Mouse (Mus musculus) limb, embryonic 12.5 days (tissue): ENCODE measurements at regions not wholly inside any gene's neighbourhood (a gene's known extent, or its start where the extent isn't known, plus 50 kb on each side); places are given as distances from the start of the nearest gene placed in this dataset.

Experiments
- ATAC-seq: fragments of 200-750 bp; cut with Nextera tagmentation; 2 replicates; pipeline ENCODE4 v1.8.0; 2017; ENCODE audit warnings: low read depth, moderate TSS enrichment; ENCODE audit not compliant: insufficient number of reproducible peaks, insufficient read depth, low FRiP score, low TSS enrichment
- H3K27ac ChIP-seq: fragments of 300-500 bp; sonication (generic); 2 replicates; pipeline ENCODE4 v1.5.1; 2016; ENCODE audit warnings: mild to moderate bottlenecking, moderate library complexity
- H3K27me3 ChIP-seq: fragments of 300-500 bp; sonication (generic); 2 replicates; pipeline ENCODE4 v1.6.1; 2016; ENCODE audit warnings: mild to moderate bottlenecking, moderate library complexity
- H3K36me3 ChIP-seq: fragments of 300-500 bp; sonication (generic); 2 replicates; pipeline ENCODE4 v1.6.1; 2016; ENCODE audit warnings: mild to moderate bottlenecking, moderate library complexity
- H3K4me1 ChIP-seq: fragments of 300-500 bp; sonication (generic); replicated peaks from 2 replicates; pipeline ENCODE4 v1.6.1; 2016
- H3K4me2 ChIP-seq: fragments of 300-500 bp; sonication (generic); 2 replicates; pipeline ENCODE4 v1.6.1; 2016; ENCODE audit warnings: mild to moderate bottlenecking, moderate library complexity
- H3K4me3 ChIP-seq: fragments of 300-500 bp; sonication (generic); replicated peaks from 2 replicates; pipeline ENCODE4 v1.5.1; 2016; ENCODE audit warnings: mild to moderate bottlenecking
- H3K9ac ChIP-seq: fragments of 300-500 bp; sonication (generic); replicated peaks from 2 replicates; pipeline ENCODE4 v1.6.1; 2016; ENCODE audit warnings: mild to moderate bottlenecking, moderate library complexity
- H3K9me3 ChIP-seq: fragments of 300-500 bp; sonication (generic); 2 replicates; pipeline ENCODE4 v1.6.1; 2016; ENCODE audit warnings: mild to moderate bottlenecking, moderate library complexity
- WGBS: fragments of 180-500 bp; shearing (Covaris S2); methylation state at CpG from one replicate; pipeline ENCODE4 v1.1.7; 2016; 5-methylcytosine and 5-hydroxymethylcytosine counted together

DNA sequence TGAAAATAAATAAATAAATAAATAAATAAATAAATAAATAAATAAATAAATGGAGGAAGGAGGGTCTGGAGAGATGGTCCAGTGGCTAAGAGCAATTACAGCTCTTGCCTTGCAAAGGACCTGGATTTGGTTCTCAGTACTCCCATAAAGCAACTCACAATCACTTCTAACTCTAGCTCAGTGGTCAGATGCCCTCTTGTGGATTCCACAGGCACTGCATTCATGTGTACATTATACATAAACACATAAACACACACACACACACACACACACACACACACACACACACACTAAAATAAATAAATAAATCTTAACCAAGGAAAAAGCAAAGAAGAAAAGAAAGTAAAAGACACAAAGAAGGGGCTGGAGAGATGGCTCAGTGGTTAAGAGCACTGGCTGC, 74.2 kb upstream of the Dhx40 start:
- Histone ChIP-seq H3K9me3 (no peaks in the 10 kb centered on the region), H3K4me2 (no peak overlapping the region), H3K36me3 (no peaks in the 10 kb centered on the region), H3K4me3 (no peak overlapping the region), H3K27ac (no peak overlapping the region), H3K9ac (no peak overlapping the region), H3K27me3 (no peaks in the 10 kb centered on the region), H3K4me1 (no peaks in the 10 kb centered on the region)
- no peak for ATAC-seq

DNA sequence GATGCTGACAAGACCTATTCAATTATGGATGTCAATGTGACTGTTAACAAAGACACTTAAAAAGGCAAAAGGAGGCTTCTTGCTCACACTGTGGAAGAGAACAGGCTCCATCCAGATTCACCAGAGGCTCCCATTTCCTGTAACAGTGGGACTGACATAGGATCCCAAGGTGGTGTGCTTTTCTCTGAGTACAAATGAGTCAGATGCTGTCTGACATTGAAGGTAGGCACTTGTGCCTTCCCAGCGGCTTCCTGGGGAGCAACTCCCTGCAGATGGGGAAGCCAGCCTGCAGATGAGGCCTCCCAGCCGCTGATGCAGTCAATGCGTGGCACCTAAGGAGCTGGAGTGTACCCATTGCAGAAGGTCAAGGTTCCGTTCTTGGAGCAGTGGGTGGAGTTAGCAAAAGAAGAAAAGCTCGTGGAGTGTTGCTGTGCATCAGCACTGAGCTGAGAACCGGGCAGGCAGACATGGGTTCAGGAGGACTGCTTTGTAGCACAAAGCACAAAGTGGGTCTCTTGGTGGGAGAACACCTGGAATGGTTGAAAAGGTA, 71.9 kb upstream of the Dhx40 start:
- H3K27ac ChIP-seq: no peak overlapping the region
- H3K36me3 ChIP-seq: no peaks in the 10 kb centered on the region
- H3K4me1 ChIP-seq: no peaks in the 10 kb centered on the region
- H3K4me3 ChIP-seq: no peak overlapping the region
- H3K27me3 ChIP-seq: no peaks in the 10 kb centered on the region
- no peak for ATAC-seq
- no peak overlapping the region for H3K4me2 ChIP-seq
- no peak overlapping the region for H3K9ac ChIP-seq
- H3K9me3 ChIP-seq: 0 out of 2 replicates have a peak, but pooled peaks cover 3% of the 10 kb centered on the region
- WGBS: 59% methylated on average over 6 of the region's 6 CpGs

DNA sequence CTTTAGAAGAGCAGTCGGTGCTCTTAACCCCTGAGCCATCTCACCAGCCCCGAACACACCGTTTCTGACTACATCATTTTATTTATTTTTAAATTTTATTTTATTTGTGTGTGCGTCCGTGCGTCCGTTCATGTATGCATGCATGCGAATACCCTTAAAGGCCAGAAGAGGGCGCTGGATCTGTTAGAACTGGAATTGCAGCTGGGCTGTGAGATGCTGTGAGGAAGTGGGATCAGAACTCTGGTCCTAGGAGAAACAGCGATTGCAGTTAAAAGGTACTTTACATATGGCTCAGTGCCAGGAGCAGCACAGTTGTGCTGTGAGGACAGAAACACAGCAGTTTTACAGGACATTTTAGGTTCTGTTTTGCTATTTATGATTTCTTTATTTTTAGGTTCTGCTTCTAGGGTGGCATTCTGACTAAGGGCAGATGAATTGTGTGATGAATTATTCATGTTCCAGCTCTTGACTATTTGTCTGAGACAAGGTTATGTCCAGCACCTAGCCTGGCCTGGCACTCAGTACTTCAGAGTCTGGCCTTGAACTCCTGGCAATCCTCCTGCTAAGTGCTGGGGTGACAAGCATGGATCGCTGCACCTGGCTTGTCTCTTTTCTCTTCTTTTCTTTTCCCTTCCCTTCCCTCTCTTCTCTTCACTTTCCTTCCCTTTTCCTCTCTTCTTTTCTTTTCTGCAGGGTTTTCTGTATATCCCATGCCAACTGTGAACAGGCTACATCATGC, 71.0 kb upstream of the Dhx40 start:
- Histone ChIP-seq H3K4me2 (no peak overlapping the region), H3K9ac (no peak overlapping the region), H3K4me3 (no peak overlapping the region), H3K36me3 (no peaks in the 10 kb centered on the region), H3K9me3 (0 out of 2 replicates have a peak, but pooled peaks cover 3% of the 10 kb centered on the region), H3K27me3 (no peaks in the 10 kb centered on the region), H3K27ac (no peak overlapping the region), H3K4me1 (peaks cover 3% of the 10 kb centered on the region)
- 83% methylated on average over 11 of the region's 11 CpGs for WGBS
- no peak for ATAC-seq

DNA sequence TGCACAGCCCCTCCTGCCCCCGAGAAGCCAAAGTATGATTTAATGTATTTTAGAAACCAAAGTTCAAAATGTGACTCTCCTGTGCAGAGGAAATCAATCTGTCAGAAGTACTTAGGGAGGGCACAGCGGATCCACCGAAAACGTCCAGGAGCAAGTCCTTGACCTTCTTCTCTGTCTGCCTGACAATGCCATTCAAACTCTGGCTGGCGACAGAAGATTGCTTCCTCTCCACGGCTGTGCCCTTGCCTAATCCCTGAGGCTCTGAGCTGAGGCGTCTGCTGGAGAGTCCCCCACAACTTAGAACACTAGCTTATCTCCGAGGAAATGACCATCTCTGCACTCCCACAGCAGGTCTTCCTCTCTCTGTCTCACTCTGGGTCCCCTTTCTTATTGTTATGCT, 69.0 kb upstream of the Dhx40 start:
- Histone ChIP-seq H3K4me2 (no peak overlapping the region), H3K36me3 (no peaks in the 10 kb centered on the region), H3K4me1 (peaks cover 10% of the 10 kb centered on the region), H3K9me3 (0 out of 2 replicates have a peak, but pooled peaks cover 3% of the 10 kb centered on the region), H3K27ac (no peak overlapping the region), H3K4me3 (no peak overlapping the region), H3K9ac (no peak overlapping the region), H3K27me3 (no peaks in the 10 kb centered on the region)
- WGBS: 63% methylated on average over 8 of the region's 8 CpGs
- ATAC-seq: no peak

DNA sequence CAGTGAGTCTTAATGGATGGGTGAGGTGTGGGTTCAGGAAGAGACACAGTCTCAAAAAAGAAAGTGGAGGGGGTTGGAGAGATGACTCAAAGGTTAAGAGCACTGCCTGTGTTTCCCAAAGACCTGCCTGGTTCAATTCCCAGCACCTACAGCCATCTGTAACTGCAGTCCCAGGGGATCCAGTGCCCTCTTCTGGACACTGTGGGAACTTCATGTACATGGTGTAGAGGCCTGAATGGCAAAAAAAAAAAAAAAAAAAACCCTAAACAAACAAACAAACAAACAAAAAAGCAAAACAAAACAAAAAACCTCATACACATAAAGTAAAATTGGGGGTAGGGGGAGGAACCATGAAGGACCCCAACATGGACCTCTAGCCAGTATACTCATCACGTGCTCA, 68.2 kb upstream of the Dhx40 start:
- ATAC-seq: no peak
- no peak overlapping the region for H3K27ac ChIP-seq
- H3K9me3 ChIP-seq: 0 out of 2 replicates have a peak, but pooled peaks cover 3% of the 10 kb centered on the region
- WGBS: 92% methylated on average over 1 of the region's 1 CpGs
- H3K27me3 ChIP-seq: no peaks in the 10 kb centered on the region
- no peak overlapping the region for H3K9ac ChIP-seq
- H3K4me1 ChIP-seq: peaks cover 13% of the 10 kb centered on the region
- H3K36me3 ChIP-seq: no peaks in the 10 kb centered on the region
- no peak overlapping the region for H3K4me2 ChIP-seq
- H3K4me3 ChIP-seq: no peak overlapping the region

DNA sequence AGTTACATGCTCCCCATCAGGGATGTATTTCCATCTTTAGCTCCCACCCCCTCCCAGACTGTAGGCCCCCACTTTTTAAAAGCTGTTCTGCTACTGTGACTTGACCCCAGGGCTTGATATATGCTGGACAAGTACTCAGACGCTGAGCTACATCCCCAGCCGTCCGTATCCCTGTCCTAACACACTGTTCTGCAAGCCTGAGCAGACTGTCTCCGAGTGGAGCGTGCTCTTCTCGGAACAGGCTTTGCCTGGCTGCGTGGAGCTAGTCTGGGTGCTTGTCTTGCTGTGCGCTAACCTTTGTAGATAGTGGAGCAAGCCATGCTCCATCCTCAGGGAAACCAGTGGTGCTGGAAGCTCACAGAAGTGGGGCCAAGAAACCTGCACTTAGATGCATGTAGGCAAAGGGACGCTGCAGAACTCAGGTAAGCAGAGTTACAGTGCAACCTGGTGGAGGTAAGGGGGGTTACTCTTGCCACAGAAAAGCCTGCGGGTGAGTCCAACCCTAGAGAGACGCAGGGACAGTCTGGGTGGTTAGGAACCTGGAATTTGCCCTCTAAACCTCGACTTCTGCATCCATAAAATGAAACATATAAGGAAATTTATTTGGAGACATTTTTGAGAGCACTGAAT, 67.2 kb upstream of the Dhx40 start:
- Histone ChIP-seq H3K4me3 (no peak overlapping the region), H3K9me3 (0 out of 2 replicates have a peak, but pooled peaks cover 3% of the 10 kb centered on the region), H3K9ac (no peak overlapping the region), H3K36me3 (no peaks in the 10 kb centered on the region), H3K27ac (no peak overlapping the region), H3K27me3 (no peaks in the 10 kb centered on the region), H3K4me2 (no peak overlapping the region), H3K4me1 (peaks cover 22% of the 10 kb centered on the region)
- whole genome bisulfite sequencing: 72% methylated on average over 12 of the region's 12 CpGs
- no peak for ATAC-seq

DNA sequence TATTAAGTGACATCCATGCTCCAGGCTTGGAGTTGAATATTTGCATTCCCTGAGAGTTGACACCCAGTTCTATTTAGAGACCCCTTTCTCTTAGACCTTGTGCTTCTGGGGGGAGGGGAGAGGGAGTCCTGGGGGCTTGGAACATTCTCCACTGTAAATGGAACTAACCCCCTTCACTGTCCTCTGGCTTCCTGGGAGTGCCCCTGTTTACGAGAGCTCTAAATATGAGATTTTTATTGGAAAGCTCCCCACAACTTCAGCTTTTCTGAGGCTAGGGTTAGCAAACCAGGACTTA, 65.8 kb upstream of the Dhx40 start:
- Histone ChIP-seq H3K36me3 (no peaks in the 10 kb centered on the region), H3K9ac (no peak overlapping the region), H3K4me3 (no peak overlapping the region), H3K27me3 (no peaks in the 10 kb centered on the region), H3K9me3 (0 out of 2 replicates have a peak, but pooled peaks cover 3% of the 10 kb centered on the region), H3K27ac (no peak overlapping the region), H3K4me1 (peaks cover 22% of the 10 kb centered on the region), H3K4me2 (no peak overlapping the region)
- 42% methylated on average over 1 of the region's 1 CpGs for WGBS
- ATAC-seq: no peak

DNA sequence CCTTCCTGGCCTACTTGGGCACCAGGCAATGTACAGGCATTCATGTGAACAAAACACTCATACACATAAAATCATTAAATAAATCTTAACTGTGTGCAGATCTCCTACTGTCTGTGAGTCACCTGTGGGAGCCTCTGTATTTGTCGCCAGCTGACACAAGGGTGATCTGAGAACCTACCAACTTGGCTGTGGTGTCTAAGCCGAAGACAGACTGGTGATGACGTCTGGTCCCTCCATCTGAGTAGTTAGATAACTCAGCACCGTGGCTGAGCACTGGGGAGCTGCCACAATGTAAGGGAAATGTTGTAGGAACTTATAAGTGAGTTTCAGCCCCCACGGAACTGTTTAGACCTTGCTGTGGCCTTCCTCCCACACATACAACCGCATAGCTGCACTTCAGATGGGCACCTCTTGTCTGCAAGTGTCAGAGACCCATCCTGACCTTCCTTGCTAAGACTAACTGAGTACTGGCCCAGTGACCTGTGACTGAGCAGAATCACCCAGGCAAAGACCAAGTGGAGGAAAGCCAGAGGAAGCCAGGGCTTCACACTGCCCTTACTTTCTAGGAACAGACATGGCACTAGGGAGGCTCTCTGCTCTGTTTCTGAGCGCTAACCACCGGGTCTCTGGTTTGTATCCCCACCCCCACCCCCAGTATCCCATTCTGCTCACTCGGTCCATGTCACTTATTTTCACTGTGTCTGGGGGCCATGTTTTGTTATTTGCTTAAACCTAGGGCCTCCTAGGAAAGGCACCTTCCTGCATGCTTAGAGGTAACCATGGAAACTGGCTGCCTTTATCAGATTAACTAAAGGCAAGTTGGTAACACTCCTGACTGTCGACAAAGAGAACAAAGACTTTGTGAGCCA, 65.2 kb upstream of the Dhx40 start:
- H3K4me3 ChIP-seq: no peak overlapping the region
- H3K4me2 ChIP-seq: no peak overlapping the region
- H3K4me1 ChIP-seq: peaks cover 27% of the 10 kb centered on the region
- no peak overlapping the region for H3K9ac ChIP-seq
- 71% methylated on average over 10 of the region's 10 CpGs for WGBS
- H3K27me3 ChIP-seq: no peaks in the 10 kb centered on the region
- ATAC-seq: no peak
- H3K9me3 ChIP-seq: 0 out of 2 replicates have a peak, but pooled peaks cover 3% of the 10 kb centered on the region
- H3K36me3 ChIP-seq: no peaks in the 10 kb centered on the region
- no peak overlapping the region for H3K27ac ChIP-seq

DNA sequence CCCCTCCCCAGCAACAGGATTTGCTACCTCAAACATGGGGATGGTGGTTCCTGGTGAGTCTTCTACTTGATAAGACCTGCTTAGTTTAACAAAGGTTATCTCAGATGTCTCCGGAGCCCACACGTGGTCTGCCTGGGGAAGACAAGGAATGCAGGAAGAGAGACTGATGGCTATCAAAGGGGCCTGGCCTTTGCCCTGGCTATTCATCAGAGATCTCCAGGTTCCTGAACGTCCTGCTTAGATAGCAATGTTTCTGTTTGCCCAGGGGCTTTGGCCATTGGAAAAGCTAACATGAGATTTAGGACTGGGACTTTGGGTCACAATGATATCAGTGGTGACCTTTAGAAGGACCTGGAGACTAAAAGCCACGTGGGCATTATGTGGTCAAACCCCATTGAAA, 64.2 kb upstream of the Dhx40 start:
- Histone ChIP-seq H3K4me3 (no peak overlapping the region), H3K9me3 (0 out of 2 replicates have a peak, but pooled peaks cover 3% of the 10 kb centered on the region), H3K27ac (no peak overlapping the region), H3K9ac (no peak overlapping the region), H3K27me3 (no peaks in the 10 kb centered on the region), H3K4me1 (peaks cover 36% of the 10 kb centered on the region), H3K4me2 (no peak overlapping the region), H3K36me3 (no peaks in the 10 kb centered on the region)
- 54% methylated on average over 4 of the region's 4 CpGs for WGBS
- ATAC-seq: no peak

DNA sequence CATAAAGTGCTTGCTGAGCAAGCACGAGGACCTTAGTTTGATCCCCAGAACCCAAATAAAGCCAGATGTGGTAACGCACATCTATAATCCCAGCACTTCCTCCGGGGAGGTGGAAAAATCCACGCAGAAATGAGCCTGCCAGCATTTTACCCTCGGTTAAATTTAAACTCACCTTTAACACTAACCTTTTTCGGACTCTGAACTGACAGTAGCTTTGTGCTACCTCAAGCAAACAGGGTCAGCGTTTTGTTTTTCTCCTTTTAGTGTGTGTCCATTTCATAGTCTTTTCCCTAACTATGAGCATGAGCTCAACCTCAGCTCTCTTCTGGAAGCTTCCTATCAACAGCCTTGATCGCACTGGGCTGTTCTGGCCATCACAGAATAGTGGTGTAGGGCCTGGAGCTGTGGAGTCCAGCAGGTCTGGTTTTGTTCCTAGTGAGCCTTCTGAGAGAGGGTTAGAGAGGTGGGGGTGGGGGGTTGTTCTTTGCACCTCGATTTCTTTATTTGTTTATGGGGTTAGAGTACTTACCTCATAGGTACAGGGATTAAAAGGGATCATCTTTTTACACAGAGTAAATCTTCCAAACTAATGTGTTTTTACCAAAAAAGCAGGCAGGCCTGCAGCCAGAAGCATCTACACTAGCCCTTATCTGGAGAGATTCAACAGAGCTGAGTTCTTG, 63.1 kb upstream of the Dhx40 start:
- H3K4me2 ChIP-seq: no peak overlapping the region
- H3K9ac ChIP-seq: no peak overlapping the region
- ATAC-seq: no peak
- H3K27me3 ChIP-seq: no peaks in the 10 kb centered on the region
- H3K9me3 ChIP-seq: 0 out of 2 replicates have a peak, but pooled peaks cover 2% of the 10 kb centered on the region
- no peak overlapping the region for H3K4me3 ChIP-seq
- H3K27ac ChIP-seq: no peak overlapping the region
- H3K36me3 ChIP-seq: no peaks in the 10 kb centered on the region
- 54% methylated on average over 9 of the region's 9 CpGs for WGBS
- peaks cover 36% of the 10 kb centered on the region for H3K4me1 ChIP-seq

DNA sequence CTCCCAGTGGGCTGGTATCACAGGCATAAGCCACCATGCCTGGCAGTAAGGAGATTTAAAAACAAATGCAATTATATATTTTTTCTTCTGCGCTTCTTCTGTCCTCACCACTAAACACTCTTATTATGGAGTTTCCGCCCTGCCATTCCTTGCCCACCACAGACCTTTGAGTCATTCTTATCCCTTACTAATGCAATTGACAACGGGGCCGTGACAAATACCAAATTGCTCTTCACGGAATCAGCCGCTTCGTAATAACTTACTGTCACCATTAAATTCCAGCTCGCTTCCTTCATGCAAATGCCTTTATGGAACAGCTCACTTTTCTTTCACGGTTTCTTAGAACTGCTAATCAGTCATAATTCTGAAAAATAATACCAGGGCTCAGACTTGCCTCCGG, 59.4 kb upstream of the Dhx40 start:
- ATAC-seq: no peak

More for the DNA sequence above, 59.4 kb upstream of the Dhx40 start:
- H3K4me2 ChIP-seq: peak overlapping the region; percentile 15; the same call in 1 of the 2 replicates
- peaks cover 25% of the 10 kb centered on the region for H3K4me1 ChIP-seq
- H3K4me3 ChIP-seq: no peak overlapping the region
- H3K27ac ChIP-seq: no peak overlapping the region
- no peaks in the 10 kb centered on the region for H3K36me3 ChIP-seq
- no peaks in the 10 kb centered on the region for H3K27me3 ChIP-seq
- H3K9me3 ChIP-seq: no peaks in the 10 kb centered on the region
- no peak overlapping the region for H3K9ac ChIP-seq
- 65% methylated on average over 10 of the region's 10 CpGs for WGBS
